Mouse (Mus musculus) liver, postnatal 0 days (tissue): ENCODE measurements around the gene Kidins220.

ENCODE experiments used
- CTCF ChIP-seq: sonication (generic); IDR thresholded peaks from 2 replicates; pipeline ENCODE4 v1.5.1; 2016; ENCODE audit warnings: antibody characterized with exemption, low read depth
- EP300 ChIP-seq: IDR thresholded peaks from 2 replicates; pipeline ENCODE4 v1.6.1; 2016; ENCODE audit warnings: antibody characterized with exemption, low read depth, mild to moderate bottlenecking

GRCm38 (mm10) chr12:25012555-25013540 is 38.1 kb downstream of the Kidins220 start:
- TF ChIP-seq CTCF (no peak), EP300 (no peak)
